Mouse (Mus musculus) erythroblast, adult 5-6 weeks (primary cell): ENCODE measurements around the gene Btbd9. TPM values are rescaled to one million over a fixed set of nuclear protein-coding genes. Genes with fewer than 3 reads are reported as not detected.

Experiments
- ATAC-seq: replicated peaks from 2 replicates; pipeline ENCODE4 v1.8.0; 2016; ENCODE audit warnings: moderate number of reproducible peaks, mild to moderate bottlenecking, moderate TSS enrichment, inconsistent platforms; ENCODE audit not compliant: poor library complexity, low FRiP score, severe bottlenecking
- total RNA-seq, 2 experiments: library from RNA; stranded (forward) in 1 of 2; stranded (reverse) in 1 of 2; fragments of 150-400 nt in 1 of 2; fragments of 200-764, 138-1000 nt in 1 of 2; gene quantifications; 2 replicates each; pipeline versions ENCODE4 v1.2.3 to v1.2.4; 2015 to 2017; ENCODE audit warnings: low replicate concordance in 2 of 2

Gene Btbd9
- total RNA-seq, 2 experiments from 2014 or later = 6.3 to 6.5 TPM

DNA sequence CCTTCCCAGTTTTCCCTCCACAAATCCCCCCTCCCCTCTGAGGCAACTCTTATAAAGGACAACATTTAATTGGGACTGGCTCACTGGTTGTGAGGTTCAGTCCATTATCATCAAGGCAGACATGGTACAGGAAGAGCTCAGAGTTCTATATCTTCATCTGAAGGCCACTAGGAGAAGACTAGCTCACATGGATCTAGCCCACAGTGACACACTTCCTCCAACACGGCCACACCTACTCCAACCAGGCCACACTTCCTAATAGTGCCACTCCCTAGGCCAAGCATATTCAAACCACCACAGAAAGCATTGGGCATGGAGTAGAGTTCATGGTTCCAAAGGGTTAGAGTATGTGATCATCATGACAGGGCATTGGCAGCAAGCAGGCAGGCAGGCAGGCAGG is 249.4 kb downstream of the Btbd9 start:
- ATAC-seq = no peak

GRCm38 (mm10) chr17:30320301-30320700 is 256.0 kb downstream of the Btbd9 start:
- ATAC-seq = no peak

DNA sequence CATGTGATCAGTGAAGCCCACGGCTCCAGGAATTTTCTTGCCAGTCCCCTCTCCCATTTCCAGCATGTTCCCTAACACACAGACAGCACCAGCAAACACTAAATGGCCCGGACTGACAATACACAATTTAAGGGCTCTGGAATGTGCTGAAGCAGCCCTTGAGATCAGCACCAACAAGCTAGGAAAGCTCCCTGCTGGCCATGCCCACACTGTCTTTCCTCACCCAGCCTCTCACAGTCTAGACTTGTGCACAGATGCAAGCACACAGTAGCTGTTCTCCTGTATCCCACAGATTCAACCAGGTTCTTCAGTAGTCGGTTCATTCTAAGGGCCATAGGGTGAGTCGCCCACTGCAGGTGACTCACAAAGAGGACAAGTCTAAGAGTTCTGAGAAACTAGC is 263.6 kb downstream of the Btbd9 start:
- ATAC-seq = no peak

- no peak for ATAC-seq
Observed at GRCm38 (mm10) chr17:30309627-30310026, 266.7 kb downstream of the Btbd9 start.

- ATAC-seq = no peak
Observed at GRCm38 (mm10) chr17:30308889-30309288, 267.4 kb downstream of the Btbd9 start.

DNA sequence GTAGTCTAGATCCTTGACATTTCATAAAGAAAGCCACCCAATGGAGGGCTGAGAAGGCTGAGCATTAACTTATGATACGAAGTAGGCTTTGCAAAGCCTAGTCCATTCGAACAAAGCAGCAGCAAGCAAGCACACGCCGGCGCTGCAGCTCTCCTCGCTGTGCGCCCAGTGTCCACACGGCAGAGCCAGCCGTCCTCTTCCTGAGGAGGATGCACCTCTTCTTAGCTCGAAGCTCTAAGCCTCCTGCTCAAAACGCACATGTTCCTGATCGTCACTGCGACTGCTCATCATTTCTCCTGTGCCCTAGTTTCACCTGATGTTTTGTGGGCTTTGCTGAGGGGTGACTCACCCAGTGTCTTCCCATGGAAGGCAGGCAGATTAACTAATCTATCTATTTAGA is 268.0 kb downstream of the Btbd9 start:
- no peak for ATAC-seq

DNA sequence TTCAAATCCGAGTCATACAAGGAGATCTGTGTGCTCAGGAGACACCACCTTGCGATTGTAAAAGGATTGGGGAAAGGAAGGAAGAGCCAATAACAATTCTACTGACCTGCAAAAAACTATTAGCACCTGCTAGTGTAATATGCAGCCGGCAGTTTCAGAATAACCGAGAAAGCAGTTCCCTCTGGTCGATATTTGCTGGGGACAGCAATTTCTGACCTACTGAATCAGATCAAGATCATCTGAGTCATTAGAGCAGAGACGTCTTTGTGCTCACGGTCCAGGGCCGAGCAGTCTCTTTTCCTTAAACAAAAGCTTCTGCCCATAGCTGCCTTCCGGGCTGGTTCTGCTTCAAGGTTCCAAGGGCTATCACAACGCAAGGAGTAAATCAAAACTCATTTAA is 269.1 kb downstream of the Btbd9 start:
- no peak for ATAC-seq

GRCm38 (mm10) chr17:30304766-30305165 is 271.5 kb downstream of the Btbd9 start:
- no peak for ATAC-seq

DNA sequence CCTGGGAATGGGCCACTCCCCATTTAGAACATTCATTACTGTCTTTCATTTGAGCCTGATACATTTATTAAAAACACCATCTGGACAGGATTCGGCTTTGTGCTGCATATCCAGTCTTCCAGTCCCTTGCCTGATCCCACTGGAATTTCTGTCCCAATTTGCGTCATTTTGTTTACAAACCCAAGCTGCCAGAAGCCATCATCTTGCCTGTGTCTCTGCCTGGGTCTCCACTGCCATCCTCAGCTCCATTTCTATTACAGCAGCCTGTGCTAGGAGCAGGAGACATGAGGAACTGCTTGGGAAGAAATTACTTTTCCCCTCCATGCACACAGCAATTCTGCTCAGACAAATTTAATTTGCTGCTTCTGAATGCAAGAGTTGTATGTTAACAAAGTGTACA is 274.9 kb downstream of the Btbd9 start:
- ATAC-seq = no peak

GRCm38 (mm10) chr17:30297432-30297831 is 278.9 kb downstream of the Btbd9 start:
- no peak for ATAC-seq

- no peak for ATAC-seq
Observed at GRCm38 (mm10) chr17:30296069-30296468, 280.2 kb downstream of the Btbd9 start.

DNA sequence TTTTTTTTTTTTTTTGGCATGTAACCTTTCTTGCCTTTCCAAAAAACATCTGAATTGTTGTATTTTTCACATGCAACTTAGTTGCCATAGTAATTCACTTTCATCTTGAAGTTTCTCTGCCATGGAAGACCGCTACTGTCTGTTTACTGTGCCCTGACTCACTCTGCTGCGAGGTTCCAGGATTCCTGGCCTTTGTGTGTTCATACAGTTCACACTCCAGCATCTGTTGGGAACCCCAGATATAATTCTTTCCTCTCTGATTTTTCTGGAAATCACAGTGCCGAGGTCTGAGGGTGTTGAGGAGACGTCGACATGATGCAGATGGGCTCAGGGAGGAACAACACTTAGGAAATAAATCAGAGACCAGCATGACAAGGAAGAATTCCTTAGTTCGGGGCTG is 283.6 kb downstream of the Btbd9 start:
- no peak for ATAC-seq

- ATAC-seq = no peak
Observed at GRCm38 (mm10) chr17:30285641-30286040, 290.6 kb downstream of the Btbd9 start.

- ATAC-seq = no peak
Observed at GRCm38 (mm10) chr17:30283460-30284050, 292.7 kb downstream of the Btbd9 start.

- no peak for ATAC-seq
Observed at GRCm38 (mm10) chr17:30283001-30283400, 293.3 kb downstream of the Btbd9 start.

- ATAC-seq = no peak
Observed at GRCm38 (mm10) chr17:30280323-30281118, 295.8 kb downstream of the Btbd9 start.

DNA sequence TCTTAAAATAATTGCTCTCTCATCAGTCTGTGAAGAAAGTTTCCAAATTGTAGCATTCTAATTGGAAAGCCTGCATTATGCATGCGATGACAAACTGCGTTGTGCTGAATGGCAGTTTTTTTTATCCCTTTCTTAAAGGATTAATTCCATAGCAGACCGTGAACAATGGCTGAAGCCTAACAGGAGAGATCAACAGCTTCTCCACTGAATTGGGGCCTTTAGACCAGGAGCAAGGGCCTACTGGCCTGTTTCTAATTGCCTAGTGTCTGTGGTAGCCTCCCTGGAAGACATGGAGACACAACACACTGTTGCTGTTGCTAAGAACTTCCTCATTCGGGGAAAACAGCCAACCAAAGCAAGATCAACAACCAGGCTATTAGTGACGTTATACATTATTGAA is 296.6 kb downstream of the Btbd9 start:
- ATAC-seq = no peak

- ATAC-seq = no peak
Observed at GRCm38 (mm10) chr17:30278596-30279378, 297.5 kb downstream of the Btbd9 start.

GRCm38 (mm10) chr17:30276477-30276876 is 299.8 kb downstream of the Btbd9 start:
- no peak for ATAC-seq

GRCm38 (mm10) chr17:30272769-30273168 is 303.5 kb downstream of the Btbd9 start:
- no peak for ATAC-seq
